ENCODE assay signal across 19 mouse cellular contexts in the genomic region with DNA sequence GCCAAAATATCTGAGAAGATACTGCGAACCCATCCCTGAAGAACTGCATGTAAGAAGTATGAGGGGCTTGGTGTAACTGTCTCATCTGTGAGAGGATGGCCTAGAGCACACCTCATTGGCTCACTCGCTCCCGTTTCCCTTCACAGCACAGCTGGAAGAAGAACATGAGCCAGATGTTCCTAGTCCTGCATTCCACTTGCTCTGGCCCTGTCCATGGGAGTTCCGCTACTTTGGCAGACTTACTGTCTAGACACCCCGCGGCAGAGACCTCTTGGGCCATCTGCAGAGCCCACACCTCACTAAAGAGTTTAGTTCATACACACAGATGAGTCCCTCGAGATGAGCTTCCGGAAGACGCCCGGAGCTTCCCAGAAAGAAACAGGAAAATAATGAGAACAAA. TPM values are rescaled to one million over a fixed set of nuclear protein-coding genes. Genes with fewer than 3 reads are reported as not detected.
DNase-seq lines count a peak whose midpoint lies in the region; ATAC-seq lines count a peak whose summit lies in the region.
"Had no signal": no experiment of that assay in that cellular context is flagged by ENCODE, and none has a peak within 500 bp of the region (broad histone marks: within the 10 kb centered on the region; RNA-seq: fewer than 3 reads in every experiment).

No protein-coding gene starts in this region.

- intact Hi-C loops in heart, postnatal 14 days (cut with DNase I) = no loop called here

- H3K36me3 ChIP-seq in midbrain, embryonic 11.5 days (ENCODE audit: control insufficient read depth, insufficient read depth, low read length) = no peaks in the 10 kb centered on the region
- H3K36me3 ChIP-seq in midbrain, embryonic 10.5 days = no peaks in the 10 kb centered on the region
- H3K36me3 ChIP-seq: embryonic facial prominence, embryonic 15.5 days; neural tube, embryonic 12.5 days had no signal

- no peak overlapping the region for H3K9ac ChIP-seq in midbrain, embryonic 11.5 days (ENCODE audit: low read length)
- H3K9ac ChIP-seq: embryonic facial prominence, embryonic 15.5 days; neural tube, embryonic 12.5 days had no signal

- no peak overlapping the region for H3K27ac ChIP-seq in midbrain, embryonic 11.5 days (ENCODE audit: low read depth, low read length)
- H3K27ac ChIP-seq in midbrain, embryonic 10.5 days (replicated peaks) = no peak overlapping the region
- H3K27ac ChIP-seq: embryonic facial prominence, embryonic 15.5 days; layer of hippocampus, adult 2 months; neural tube, embryonic 12.5 days had no signal

- H3K4me1 ChIP-seq in midbrain, embryonic 11.5 days (ENCODE audit: control insufficient read depth, insufficient read depth, low read length) = peaks cover 4% of the 10 kb centered on the region; the same call in 1 of the 2 replicates
- peaks cover 35% of the 10 kb centered on the region for H3K4me1 ChIP-seq in midbrain, embryonic 10.5 days

- no peaks in the 10 kb centered on the region for H3K27me3 ChIP-seq in midbrain, embryonic 11.5 days (ENCODE audit: control insufficient read depth, insufficient read depth, low read length)
- no peaks in the 10 kb centered on the region for H3K27me3 ChIP-seq in midbrain, embryonic 10.5 days (ENCODE audit: low read depth, poor library complexity, severe bottlenecking)
- H3K27me3 ChIP-seq: embryonic facial prominence, embryonic 15.5 days; neural tube, embryonic 12.5 days had no signal

- no peak overlapping the region for H3K4me2 ChIP-seq in midbrain, embryonic 11.5 days
- H3K4me2 ChIP-seq: embryonic facial prominence, embryonic 15.5 days; neural tube, embryonic 12.5 days had no signal

- no peaks in the 10 kb centered on the region for H3K9me3 ChIP-seq in midbrain, embryonic 11.5 days (ENCODE audit: control insufficient read depth, low read length)
- H3K9me3 ChIP-seq in midbrain, embryonic 10.5 days (replicated peaks) = no peaks in the 10 kb centered on the region
- H3K9me3 ChIP-seq: embryonic facial prominence, embryonic 15.5 days; neural tube, embryonic 12.5 days had no signal

- DNase-seq in heart, postnatal 14 days = peak; percentile 19 to 48
- no peak for DNase-seq in heart, adult 8-10 months (ENCODE audit: low spot score)
- DNase-seq in midbrain, embryonic 11.5 days (ENCODE audit: low spot score, missing footprints) = peak; percentile 31
- DNase-seq in midbrain, embryonic 10.5 days (ENCODE audit: low spot score) = no peak
- peak; percentile 19 for DNase-seq in gastrocnemius, postnatal 10 days
- peak; percentile 34 for DNase-seq in skeletal muscle tissue, adult 2 months (ENCODE audit: low read depth, low spot score)
- DNase-seq: kidney, adult 2 months; right cerebral cortex, postnatal 4 days; thymus, postnatal 25 days had no signal

- 85% methylated on average over 10 of the region's 10 CpGs for WGBS in midbrain, embryonic 11.5 days
- WGBS in midbrain, embryonic 10.5 days = 90% methylated on average over 10 of the region's 10 CpGs

- H3K4me3 ChIP-seq in midbrain, embryonic 11.5 days (ENCODE audit: low read depth, low read length) = no peak overlapping the region
- H3K4me3 ChIP-seq in midbrain, embryonic 10.5 days = no peak overlapping the region
- H3K4me3 ChIP-seq: embryonic facial prominence, embryonic 15.5 days; layer of hippocampus, adult 2 months; neural tube, embryonic 12.5 days had no signal

- no peak for ATAC-seq in midbrain, embryonic 11.5 days (ENCODE audit: low FRiP score)
- ATAC-seq in granulocyte monocyte progenitor cell, adult 5-6 weeks (replicated peaks; ENCODE audit: poor library complexity, severe bottlenecking) = no peak
- ATAC-seq: hindbrain, embryonic 16.5 days had no signal

RNA-seq across cellular contexts. Expression of gene Apoh, which starts 43.2 kb away (rescaled TPM):
- not detected for total RNA-seq in heart, postnatal 14 days (2021)
- total RNA-seq in heart, adult 8-10 months (2022) = not detected
- not detected in 2 replicates for polyA plus RNA-seq in midbrain, embryonic 11.5 days (2014; fragmentation: Nextera tagmentation; extraction: Ambion mirVana)
- not detected in 2 replicates for polyA plus RNA-seq in midbrain, embryonic 10.5 days (2016; fragmentation: Nextera tagmentation; extraction: Ambion mirVana)
- total RNA-seq in gastrocnemius, postnatal 10 days (2021) = 1 to 10 TPM; 1.1 to 2.5 TPM
- total RNA-seq in granulocyte monocyte progenitor cell, adult 5-6 weeks (2014; fragmentation: Nextera tagmentation) = not detected in 2 replicates
- not detected in 2 replicates for total RNA-seq in granulocyte monocyte progenitor cell, adult 5-6 weeks (2017)
- total RNA-seq: megakaryocyte progenitor cell, adult 5-6 weeks; midbrain, postnatal 0 days had no signal
- polyA plus RNA-seq: embryonic facial prominence, embryonic 15.5 days; forebrain, embryonic 11.5 days; heart, embryonic 14.5 days; kidney, adult 2 months; limb, embryonic 11.5 days; neural tube, embryonic 12.5 days had no signal

RNA-seq across cellular contexts. Expression of gene Prkca, which starts 43.8 kb away (rescaled TPM):
- total RNA-seq in heart, postnatal 14 days (2021) = 10 to 100 TPM; 33.5 to 49.2 TPM
- total RNA-seq in heart, adult 8-10 months (2022) = 10 to 100 TPM; 28.2 to 38.1 (median 33.4) TPM
- 3.3 and 4.5 TPM in 2 replicates for polyA plus RNA-seq in midbrain, embryonic 11.5 days (2014; fragmentation: Nextera tagmentation; extraction: Ambion mirVana)
- 2.5 and 2.6 TPM in 2 replicates for polyA plus RNA-seq in midbrain, embryonic 10.5 days (2016; fragmentation: Nextera tagmentation; extraction: Ambion mirVana)
- total RNA-seq in gastrocnemius, postnatal 10 days (2021) = 10 to 100 TPM; 47.6 to 51.0 TPM
- total RNA-seq in granulocyte monocyte progenitor cell, adult 5-6 weeks (2014; fragmentation: Nextera tagmentation) = 6.1 and 9.9 TPM in 2 replicates
- 2.2 and 4.0 TPM in 2 replicates for total RNA-seq in granulocyte monocyte progenitor cell, adult 5-6 weeks (2017)

Comparison
In these comparisons a context has a peak if more than half of its experiments do, and no peak if none do; other contexts are left out.
1. DNase-seq: peak in heart, postnatal 14 days (2 of 2), midbrain, embryonic 11.5 days (single experiment), gastrocnemius, postnatal 10 days (single experiment) and skeletal muscle tissue, adult 2 months (single experiment); none in heart, adult 8-10 months (single experiment) and midbrain, embryonic 10.5 days (single experiment).